Mouse (Mus musculus) intestine, embryonic 15.5 days (tissue): ENCODE measurements at regions not wholly inside any gene's neighbourhood (a gene's known extent, or its start where the extent isn't known, plus 50 kb on each side); places are given as distances from the start of the nearest gene placed in this dataset.
A peak's percentile ranks its signal among the peaks of the same experiment; 100 is the strongest.

ENCODE experiments used
- ATAC-seq: fragments of 200-750 bp; cut with Nextera tagmentation; 2 replicates; pipeline ENCODE4 v1.8.0; 2017; ENCODE audit warnings: moderate TSS enrichment, moderate library complexity
- H3K27ac ChIP-seq: fragments of 300-500 bp; sonication (generic); 2 replicates; pipeline ENCODE4 v1.5.1; 2015; ENCODE audit warnings: mild to moderate bottlenecking, inconsistent platforms
- H3K27me3 ChIP-seq: fragments of 300-500 bp; sonication (generic); replicated peaks from 2 replicates; pipeline ENCODE4 v1.6.1; 2015; ENCODE audit warnings: inconsistent platforms
- H3K36me3 ChIP-seq: fragments of 300-500 bp; sonication (generic); 2 replicates; pipeline ENCODE4 v1.6.1; 2015; ENCODE audit warnings: inconsistent platforms
- H3K4me1 ChIP-seq: fragments of 300-500 bp; sonication (generic); replicated peaks from 2 replicates; pipeline ENCODE4 v1.6.1; 2015; ENCODE audit warnings: inconsistent platforms
- H3K4me2 ChIP-seq: fragments of 300-500 bp; sonication (generic); replicated peaks from 2 replicates; pipeline ENCODE4 v1.6.1; 2015; ENCODE audit warnings: mild to moderate bottlenecking, inconsistent platforms
- H3K4me3 ChIP-seq: fragments of 300-500 bp; sonication (generic); replicated peaks from 2 replicates; pipeline ENCODE4 v1.5.1; 2015; ENCODE audit warnings: inconsistent platforms
- H3K9ac ChIP-seq: fragments of 300-500 bp; sonication (generic); 2 replicates; pipeline ENCODE4 v1.6.1; 2015; ENCODE audit warnings: inconsistent platforms
- H3K9me3 ChIP-seq: fragments of 300-500 bp; sonication (generic); 2 replicates; pipeline ENCODE4 v1.6.1; 2016; ENCODE audit warnings: inconsistent platforms
- WGBS: fragments of 180-500 bp; shearing (Covaris S2); methylation state at CpG from one replicate; pipeline ENCODE4 v1.1.7; 2015; 5-methylcytosine and 5-hydroxymethylcytosine counted together

DNA sequence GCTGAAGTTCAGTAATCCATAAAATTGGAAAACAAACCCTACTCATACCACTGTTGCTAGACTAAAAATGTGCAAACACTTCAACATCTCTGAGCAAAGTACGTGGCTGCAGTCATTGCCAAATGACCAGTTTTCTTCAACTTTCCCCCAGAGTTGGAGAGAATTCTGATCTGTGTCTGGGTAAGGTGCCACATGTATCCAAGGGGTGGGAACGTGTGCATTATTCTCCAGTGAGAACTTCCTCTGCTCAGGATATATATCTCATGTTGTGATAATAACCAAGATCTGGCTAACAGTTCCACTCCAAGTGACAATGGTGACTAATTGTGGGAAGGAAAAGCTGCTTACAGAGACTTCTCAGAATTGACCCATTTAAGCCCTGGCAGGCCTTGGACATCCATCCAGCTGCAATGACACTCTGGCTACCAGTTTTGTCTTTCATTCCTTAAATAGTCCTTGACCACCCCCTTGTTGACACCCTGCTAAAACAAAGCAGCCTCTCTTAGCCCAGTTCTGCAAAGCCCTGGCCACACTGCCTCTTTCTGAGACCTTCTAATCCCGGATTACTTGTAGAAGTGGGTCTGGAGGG lies 99.4 kb upstream of the Vps8 start:
- Histone ChIP-seq H3K9me3 (no peaks in the 10 kb centered on the region), H3K4me2 (no peak overlapping the region), H3K4me3 (no peak overlapping the region), H3K27ac (no peak overlapping the region), H3K4me1 (peaks cover 21% of the 10 kb centered on the region), H3K36me3 (no peaks in the 10 kb centered on the region), H3K27me3 (no peaks in the 10 kb centered on the region), H3K9ac (no peak overlapping the region)
- WGBS = 74% methylated on average over 3 of the region's 3 CpGs
- ATAC-seq = no peak

DNA sequence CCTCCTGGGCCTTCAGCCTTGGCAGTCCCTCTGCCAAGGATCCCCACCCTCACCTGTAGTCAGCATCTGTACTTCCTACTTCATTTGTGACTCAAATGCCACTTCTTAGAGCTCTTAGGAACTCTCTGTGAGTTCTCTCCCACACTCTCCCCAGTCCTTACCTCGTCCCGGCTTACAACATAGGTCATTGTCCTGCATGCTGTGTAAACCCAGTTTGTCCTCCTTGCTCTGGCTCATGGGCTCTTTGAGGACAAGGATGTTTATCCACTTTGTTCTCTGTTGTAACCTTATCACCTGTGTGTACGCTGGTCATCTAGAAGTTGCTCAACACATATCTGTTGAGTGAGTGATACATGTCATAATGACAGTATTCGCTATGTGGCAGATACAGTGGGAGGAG lies 94.9 kb upstream of the Vps8 start:
- no peaks in the 10 kb centered on the region for H3K36me3 ChIP-seq
- no peak for ATAC-seq
- WGBS = 83% methylated on average over 4 of the region's 4 CpGs
- no peak overlapping the region for H3K27ac ChIP-seq
- no peak overlapping the region for H3K9ac ChIP-seq
- no peak overlapping the region for H3K4me2 ChIP-seq
- peaks cover 6% of the 10 kb centered on the region; the same call in 1 of the 2 replicates for H3K4me1 ChIP-seq
- H3K9me3 ChIP-seq = no peaks in the 10 kb centered on the region
- H3K27me3 ChIP-seq = no peaks in the 10 kb centered on the region
- no peak overlapping the region for H3K4me3 ChIP-seq

DNA sequence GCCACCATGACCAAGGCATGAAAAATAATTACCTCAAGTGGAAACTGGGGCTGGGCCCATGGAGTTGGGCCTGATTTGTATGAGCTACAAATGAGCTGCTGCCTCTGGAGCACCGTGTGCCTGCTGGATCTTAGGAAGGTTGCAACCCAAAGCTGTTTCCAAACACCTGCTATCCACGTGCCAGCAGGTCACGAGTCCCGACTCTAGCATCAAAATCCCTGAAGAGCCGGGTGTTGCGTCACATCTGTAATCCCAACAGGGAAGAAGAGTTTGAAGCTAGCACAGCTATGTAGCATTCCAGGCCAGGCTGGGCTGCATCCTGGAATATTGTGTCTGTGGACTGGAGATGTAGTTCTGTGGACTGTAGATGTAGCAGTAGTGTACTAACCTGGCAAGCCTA lies 93.7 kb upstream of the Vps8 start:
- WGBS = 91% methylated on average over 6 of the region's 6 CpGs
- H3K9me3 ChIP-seq = no peaks in the 10 kb centered on the region
- no peaks in the 10 kb centered on the region for H3K27me3 ChIP-seq
- H3K27ac ChIP-seq = no peak overlapping the region
- peaks cover 6% of the 10 kb centered on the region; the same call in 1 of the 2 replicates for H3K4me1 ChIP-seq
- no peak for ATAC-seq
- no peak overlapping the region for H3K9ac ChIP-seq
- no peak overlapping the region for H3K4me3 ChIP-seq
- no peaks in the 10 kb centered on the region for H3K36me3 ChIP-seq
- no peak overlapping the region for H3K4me2 ChIP-seq

DNA sequence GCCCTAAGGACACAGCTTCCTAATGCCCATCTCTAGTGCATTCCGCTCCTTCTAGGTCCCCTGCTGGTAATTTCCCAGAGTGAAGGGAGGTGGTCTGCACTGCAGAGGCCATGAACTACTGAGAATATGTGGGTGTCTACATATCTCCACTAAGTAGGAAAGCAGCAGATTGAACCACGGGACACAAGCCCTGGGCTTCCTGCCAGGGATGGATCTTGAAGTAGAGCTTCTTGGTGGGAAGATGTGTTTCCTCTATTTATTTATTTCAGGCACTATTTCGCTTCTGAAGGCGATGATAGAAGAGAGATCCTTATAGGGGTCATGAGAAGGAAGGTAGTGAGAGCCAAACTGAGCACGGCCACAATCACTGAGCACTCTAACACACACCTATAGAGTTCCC lies 91.7 kb upstream of the Vps8 start:
- Histone ChIP-seq H3K4me3 (no peak overlapping the region), H3K4me1 (peaks cover 6% of the 10 kb centered on the region; the same call in 1 of the 2 replicates), H3K27me3 (no peaks in the 10 kb centered on the region), H3K9ac (no peak overlapping the region), H3K9me3 (no peaks in the 10 kb centered on the region), H3K4me2 (peak overlapping the region; percentile 66; the same call in 1 of the 2 replicates), H3K36me3 (no peaks in the 10 kb centered on the region), H3K27ac (no peak overlapping the region)
- 57% methylated on average over 5 of the region's 5 CpGs for WGBS
- ATAC-seq = no peak

DNA sequence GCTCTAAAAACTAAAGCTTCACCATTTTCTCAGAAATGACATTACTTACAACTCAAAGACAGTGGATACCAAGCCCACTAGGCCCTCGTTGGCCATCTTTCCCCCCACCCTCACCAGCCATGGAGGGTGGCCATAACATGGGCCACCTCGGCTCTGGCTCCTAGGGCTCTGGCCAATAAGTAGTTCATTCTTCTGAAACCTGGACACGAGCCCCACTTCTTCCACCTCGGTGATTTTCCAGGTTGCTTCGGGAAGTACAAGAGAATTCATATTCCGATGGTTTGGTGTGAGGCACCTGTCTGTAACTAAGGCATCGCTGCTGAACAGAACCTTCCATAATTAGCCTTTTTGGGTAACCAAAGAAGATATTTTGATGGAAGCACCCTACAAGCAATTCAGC lies 90.5 kb upstream of the Vps8 start:
- peak overlapping the region; percentile 66 for H3K4me2 ChIP-seq
- WGBS = 50% methylated on average over 7 of the region's 7 CpGs
- H3K27ac ChIP-seq = peak overlapping the region; percentile 94
- no peak for ATAC-seq
- peaks cover 6% of the 10 kb centered on the region; the same call in 1 of the 2 replicates for H3K4me1 ChIP-seq
- H3K4me3 ChIP-seq = peak overlapping the region; percentile 72
- H3K9me3 ChIP-seq = no peaks in the 10 kb centered on the region
- H3K36me3 ChIP-seq = no peaks in the 10 kb centered on the region
- no peaks in the 10 kb centered on the region for H3K27me3 ChIP-seq
- H3K9ac ChIP-seq = peak overlapping the region; percentile 83

DNA sequence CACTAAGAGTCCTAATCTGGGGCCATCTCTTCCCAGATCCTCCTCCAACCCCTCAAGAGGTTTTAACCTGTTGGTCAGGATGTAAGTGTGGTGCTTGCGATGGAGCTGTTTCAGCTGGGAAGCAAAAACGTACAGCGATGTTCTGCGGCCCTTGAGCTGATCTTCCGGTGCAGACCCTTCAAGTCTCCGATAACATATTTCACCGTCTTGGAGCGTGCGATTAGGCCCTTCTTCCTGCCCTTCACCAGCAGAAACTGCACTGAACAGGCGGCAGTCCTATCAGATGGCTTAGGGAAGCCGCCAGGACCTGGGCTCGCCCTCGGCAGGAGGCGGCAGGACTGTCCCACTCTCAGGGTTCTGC lies 90.1 kb upstream of the Vps8 start:
- WGBS = 2% methylated on average over 14 of the region's 14 CpGs
- Histone ChIP-seq H3K9me3 (no peaks in the 10 kb centered on the region), H3K36me3 (no peaks in the 10 kb centered on the region), H3K27ac (peak overlapping the region; percentile 94), H3K9ac (peak overlapping the region; percentile 83), H3K4me2 (peak overlapping the region; percentile 66), H3K27me3 (no peaks in the 10 kb centered on the region), H3K4me3 (peak overlapping the region; percentile 72), H3K4me1 (peaks cover 6% of the 10 kb centered on the region; the same call in 1 of the 2 replicates)
- ATAC-seq = peak; percentile 72

DNA sequence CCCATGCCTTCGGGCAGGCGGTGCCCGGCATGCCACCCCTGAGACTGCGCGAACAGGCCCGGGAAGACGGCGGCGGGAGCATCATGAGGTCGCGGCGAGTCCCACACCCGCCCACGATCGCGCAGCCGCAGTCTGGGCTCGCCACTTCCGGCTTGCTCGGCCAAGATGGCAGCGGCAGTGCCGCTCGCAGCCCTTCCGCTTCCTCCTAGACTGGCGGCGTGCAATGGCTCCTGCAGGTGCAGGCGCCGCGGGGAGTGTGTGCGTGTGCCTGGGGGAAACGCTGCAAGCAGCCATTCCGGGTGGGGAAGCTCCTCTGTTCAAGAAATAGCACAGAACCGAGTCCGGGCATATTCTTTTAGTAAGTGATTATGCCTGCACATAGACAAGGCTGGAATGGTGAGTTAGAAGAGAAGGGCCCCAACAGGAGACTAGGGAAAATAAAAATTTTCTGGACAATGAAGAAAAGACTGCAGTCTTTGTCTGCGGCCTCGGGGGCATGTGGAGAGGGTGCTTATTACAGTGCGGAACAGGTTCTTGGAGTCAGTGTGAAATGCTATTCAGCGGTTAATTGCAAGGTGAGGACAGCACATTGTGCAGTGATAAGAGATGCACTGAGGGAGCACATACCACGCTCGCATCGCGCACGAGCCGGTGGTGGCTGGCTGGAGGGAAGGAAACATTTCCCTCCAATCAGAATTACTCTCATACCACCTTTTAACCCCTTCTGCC lies 89.5 kb upstream of the Vps8 start:
- no peaks in the 10 kb centered on the region for H3K36me3 ChIP-seq
- peaks cover 6% of the 10 kb centered on the region for H3K4me1 ChIP-seq
- H3K4me3 ChIP-seq = peak overlapping the region; percentile 72
- 1% methylated on average over 44 of the region's 44 CpGs for WGBS
- peak overlapping the region; percentile 66 for H3K4me2 ChIP-seq
- peak overlapping the region; percentile 83 for H3K9ac ChIP-seq
- peak overlapping the region; percentile 94 for H3K27ac ChIP-seq
- peak; percentile 96 for ATAC-seq
- no peaks in the 10 kb centered on the region for H3K9me3 ChIP-seq
- no peaks in the 10 kb centered on the region for H3K27me3 ChIP-seq

DNA sequence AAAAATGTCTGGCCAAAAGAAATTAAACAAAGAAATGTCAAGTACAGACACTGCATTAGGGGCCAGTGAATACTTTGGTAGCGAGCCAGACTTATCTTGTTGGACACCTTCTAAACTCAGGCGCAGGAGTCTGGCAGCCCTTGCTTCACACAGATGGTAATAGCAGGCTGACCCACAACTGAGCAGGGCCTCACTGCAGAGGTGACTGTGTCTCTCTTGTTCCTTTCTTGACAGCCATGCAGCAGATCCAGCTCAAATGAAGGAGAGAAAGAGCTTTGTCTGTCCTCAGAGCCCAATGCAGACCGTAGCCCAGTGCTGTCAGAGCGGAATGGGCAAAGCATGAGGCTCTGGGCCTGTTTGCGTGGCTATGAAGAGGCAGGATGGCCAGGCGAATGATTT lies 83.9 kb upstream of the Vps8 start:
- no peaks in the 10 kb centered on the region for H3K27me3 ChIP-seq

DNA sequence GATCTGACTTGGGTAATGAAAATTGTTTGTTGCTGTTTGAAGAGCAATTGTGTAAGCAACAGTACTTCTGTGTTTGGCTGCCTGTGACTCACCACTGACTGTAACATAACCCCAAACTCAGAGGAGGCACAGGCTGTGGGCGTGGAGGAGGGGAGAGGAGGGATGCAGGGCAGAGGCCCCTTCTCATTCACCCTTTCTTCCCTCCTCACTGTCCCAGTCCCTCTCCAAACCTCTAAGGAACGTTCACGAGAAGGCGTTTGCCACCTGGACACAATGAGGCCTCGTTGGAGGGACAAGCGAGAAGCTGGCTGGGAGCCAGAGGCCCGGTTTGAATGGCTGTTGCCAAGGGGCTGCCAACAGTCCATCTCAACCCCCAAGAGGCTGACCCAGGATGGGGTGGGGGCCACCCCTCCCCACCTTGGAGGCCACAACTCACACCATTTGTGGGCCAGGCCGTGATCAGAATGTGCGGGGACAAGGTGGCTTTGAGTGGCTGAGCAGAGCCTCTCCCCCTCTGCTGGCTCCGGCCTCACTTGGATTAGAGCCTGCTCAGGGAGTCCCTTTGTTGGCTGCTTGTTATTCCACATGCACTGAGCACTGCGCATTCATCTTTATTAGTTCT lies 83.3 kb upstream of the Vps8 start:
- WGBS = 33% methylated on average over 11 of the region's 11 CpGs
- peaks cover 19% of the 10 kb centered on the region for H3K4me1 ChIP-seq
- peak; percentile 84 for ATAC-seq
- H3K9ac ChIP-seq = peak overlapping the region; percentile 33
- no peaks in the 10 kb centered on the region for H3K36me3 ChIP-seq
- peak overlapping the region; percentile 29 for H3K4me2 ChIP-seq
- peak overlapping the region; percentile 90 for H3K27ac ChIP-seq
- H3K27me3 ChIP-seq = no peaks in the 10 kb centered on the region
- no peak overlapping the region for H3K4me3 ChIP-seq
- H3K9me3 ChIP-seq = no peaks in the 10 kb centered on the region

More for the DNA sequence above, 83.9 kb upstream of the Vps8 start:
- H3K9me3 ChIP-seq = no peaks in the 10 kb centered on the region
- H3K9ac ChIP-seq = no peak overlapping the region
- H3K36me3 ChIP-seq = no peaks in the 10 kb centered on the region
- 49% methylated on average over 6 of the region's 6 CpGs for WGBS
- no peak overlapping the region for H3K4me3 ChIP-seq
- peaks cover 19% of the 10 kb centered on the region for H3K4me1 ChIP-seq
- peak overlapping the region; percentile 90 for H3K27ac ChIP-seq
- ATAC-seq = peak; percentile 57
- H3K4me2 ChIP-seq = no peak overlapping the region; the same call in 1 of the 2 replicates

DNA sequence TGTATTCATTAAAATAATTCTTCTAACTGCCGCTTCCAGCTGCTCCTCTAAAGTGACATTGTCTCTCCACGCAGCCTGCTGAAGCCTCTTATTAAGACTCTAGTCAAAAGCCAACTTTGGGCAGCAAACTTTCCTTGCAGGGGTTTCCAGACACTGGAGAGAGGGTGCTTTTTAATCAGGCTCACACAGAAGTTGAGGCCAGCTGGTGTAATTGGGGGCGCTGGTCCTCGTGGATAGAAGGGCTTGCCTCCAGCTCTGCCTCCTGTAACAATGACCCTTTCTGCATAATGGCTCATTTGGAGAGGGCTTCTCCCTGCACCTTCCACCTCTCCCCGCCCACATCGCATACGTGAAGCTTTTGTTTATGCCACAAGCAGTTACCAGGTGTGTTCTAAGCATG lies 82.8 kb upstream of the Vps8 start:
- Histone ChIP-seq H3K27ac (no peak overlapping the region; the same call in 1 of the 2 replicates), H3K4me2 (no peak overlapping the region), H3K4me1 (peaks cover 19% of the 10 kb centered on the region), H3K9me3 (no peaks in the 10 kb centered on the region), H3K4me3 (no peak overlapping the region), H3K36me3 (no peaks in the 10 kb centered on the region), H3K27me3 (no peaks in the 10 kb centered on the region), H3K9ac (no peak overlapping the region)
- 0 out of 2 replicates have a peak, but pooled peaks have one; percentile 3 for ATAC-seq
- WGBS = 54% methylated on average over 7 of the region's 7 CpGs

DNA sequence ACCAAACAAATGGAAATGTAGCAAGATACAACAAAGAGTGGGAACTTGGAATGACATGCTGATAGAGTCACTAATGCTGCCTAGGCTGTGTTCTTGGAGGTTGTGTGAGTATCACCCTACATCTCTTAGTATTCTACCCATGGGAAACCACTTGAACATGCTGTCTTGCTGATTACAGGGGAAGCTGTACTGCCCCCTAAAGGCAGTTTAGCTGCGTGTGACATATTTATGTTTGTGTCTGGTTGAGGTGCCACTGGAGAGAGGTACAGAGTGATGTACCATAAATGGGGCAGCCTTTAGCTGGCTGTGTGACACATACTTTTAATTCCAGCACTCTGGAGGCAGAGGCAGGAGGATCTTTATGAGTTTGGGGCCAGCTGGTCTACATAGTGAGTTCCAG lies 73.0 kb upstream of the Vps8 start:
- 58% methylated on average over 1 of the region's 1 CpGs for WGBS
- H3K4me1 ChIP-seq = no peaks in the 10 kb centered on the region
- no peak overlapping the region for H3K4me3 ChIP-seq

DNA sequence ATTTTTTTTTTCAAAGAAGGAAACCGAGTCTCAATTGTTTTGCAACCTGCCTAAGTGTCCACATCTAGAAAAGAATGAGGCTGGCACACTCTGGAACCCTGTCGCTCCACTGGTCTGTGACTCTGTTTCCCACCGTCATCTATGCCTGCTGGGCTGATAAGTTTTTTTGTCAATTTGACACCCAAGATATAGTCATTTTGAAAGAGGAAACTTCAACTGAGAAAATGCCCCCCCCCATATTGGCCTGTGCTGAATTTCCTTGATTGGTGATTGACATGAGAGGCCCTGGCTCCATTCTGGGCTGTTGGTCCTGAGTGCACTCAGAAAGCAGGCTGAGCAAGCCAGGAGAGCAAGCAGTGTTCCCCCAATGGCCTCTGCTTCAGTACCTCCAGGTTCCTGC lies 71.6 kb upstream of the Vps8 start:
- no peak overlapping the region for H3K27ac ChIP-seq
- 82% methylated on average over 3 of the region's 3 CpGs for WGBS
- H3K9ac ChIP-seq = no peak overlapping the region
- H3K4me2 ChIP-seq = no peak overlapping the region
- no peak overlapping the region for H3K4me3 ChIP-seq
- H3K4me1 ChIP-seq = no peaks in the 10 kb centered on the region
- no peaks in the 10 kb centered on the region for H3K27me3 ChIP-seq
- no peak for ATAC-seq
- no peaks in the 10 kb centered on the region for H3K9me3 ChIP-seq
- H3K36me3 ChIP-seq = no peaks in the 10 kb centered on the region

More for the DNA sequence above, 73.0 kb upstream of the Vps8 start:
- ATAC-seq = no peak
- Histone ChIP-seq H3K27ac (no peak overlapping the region), H3K4me2 (no peak overlapping the region), H3K9me3 (no peaks in the 10 kb centered on the region), H3K36me3 (no peaks in the 10 kb centered on the region), H3K27me3 (no peaks in the 10 kb centered on the region), H3K9ac (no peak overlapping the region)
